In genomic region chr15:31338656-31339291, GRCm38 (mm10) we compare ENCODE assay signal across 23 mouse cellular contexts. TPM values are rescaled to one million over a fixed set of nuclear protein-coding genes. Genes with fewer than 3 reads are reported as not detected.
A peak's percentile ranks its signal among the peaks of the same experiment; 100 is the strongest.
DNase-seq lines count a peak whose midpoint lies in the region; ATAC-seq and TF ChIP-seq lines count a peak whose summit lies in the region.
"Had no signal": no experiment of that assay in that cellular context is flagged by ENCODE, and none has a peak within 500 bp of the region (broad histone marks: within the 10 kb centered on the region; RNA-seq: fewer than 3 reads in every experiment).

No protein-coding gene starts in this region.

- H3K9me3 ChIP-seq in liver, postnatal 0 days (ENCODE audit: low read length) = no peaks in the 10 kb centered on the region
- no peaks in the 10 kb centered on the region for H3K9me3 ChIP-seq in liver, embryonic 11.5 days (ENCODE audit: control insufficient read depth, low read length)
- H3K9me3 ChIP-seq in ES-E14 (ENCODE audit: control insufficient read depth, insufficient read depth, low read depth, low read length) = no peaks in the 10 kb centered on the region
- H3K9me3 ChIP-seq: embryonic facial prominence, embryonic 13.5 days; hindbrain, embryonic 10.5 days; limb, embryonic 13.5 days; liver, embryonic 15.5 days; neural tube, embryonic 13.5 days had no signal

- H3K27ac ChIP-seq in liver, postnatal 0 days (ENCODE audit: low read depth) = 0 out of 2 replicates have a peak overlapping the region, but pooled peaks have one; percentile 51
- H3K27ac ChIP-seq in liver, embryonic 11.5 days (ENCODE audit: low read depth, low read length) = no peak overlapping the region
- H3K27ac ChIP-seq in ES-E14 (ENCODE audit: insufficient read depth, low read depth, low read length, poor library complexity, severe bottlenecking) = no peak overlapping the region
- H3K27ac ChIP-seq: embryonic facial prominence, embryonic 13.5 days; heart, adult 2 months; hindbrain, embryonic 10.5 days; limb, embryonic 13.5 days; liver, embryonic 15.5 days; neural tube, embryonic 13.5 days had no signal

- TF ChIP-seq EP300 in liver, postnatal 0 days (IDR thresholded peaks at IDR 0.05; ENCODE audit: low read depth) = peak; percentile 13; the same call in 1 of the 2 replicates

- H3K27me3 ChIP-seq in liver, postnatal 0 days (ENCODE audit: insufficient read depth, low read length) = no peaks in the 10 kb centered on the region
- H3K27me3 ChIP-seq in liver, embryonic 11.5 days (replicated peaks; ENCODE audit: control insufficient read depth, insufficient read depth, low read length) = no peaks in the 10 kb centered on the region
- no peaks in the 10 kb centered on the region for H3K27me3 ChIP-seq in splenic B cell, adult 2 months (ENCODE audit: control insufficient read depth, insufficient read depth, low read length, poor library complexity, severe bottlenecking)
- H3K27me3 ChIP-seq: embryonic facial prominence, embryonic 13.5 days; limb, embryonic 13.5 days; liver, embryonic 15.5 days; neural tube, embryonic 13.5 days; Patski had no signal

- in situ Hi-C loops in ES-E14 (cut with MboI; ENCODE audit: low sequenced_read_pairs in 2 of 2, unreplicated experiment in 2 of 2) = no loop called here

- no peak overlapping the region for H3K9ac ChIP-seq in liver, postnatal 0 days (replicated peaks)
- no peak overlapping the region for H3K9ac ChIP-seq in liver, embryonic 11.5 days (ENCODE audit: low read depth, low read length)
- no peak overlapping the region for H3K9ac ChIP-seq in ES-E14 (ENCODE audit: insufficient read depth, low read depth, low read length, poor library complexity, severe bottlenecking)
- H3K9ac ChIP-seq: embryonic facial prominence, embryonic 13.5 days; forebrain, postnatal 0 days; limb, embryonic 13.5 days; liver, embryonic 15.5 days; neural tube, embryonic 13.5 days had no signal

- 61% methylated on average over 10 of the region's 10 CpGs for WGBS in liver, postnatal 0 days (ENCODE audit: insufficient replicate concordance)
- WGBS in liver, embryonic 11.5 days = 65% methylated on average over 10 of the region's 10 CpGs

- H3K4me1 ChIP-seq in liver, postnatal 0 days (ENCODE audit: insufficient read depth) = peaks cover 20% of the 10 kb centered on the region
- no peaks in the 10 kb centered on the region for H3K4me1 ChIP-seq in liver, embryonic 11.5 days (replicated peaks; ENCODE audit: control insufficient read depth, insufficient read depth, low read length)
- H3K4me1 ChIP-seq in ES-E14 (ENCODE audit: control insufficient read depth in 2 of 2, insufficient read depth in 2 of 2, low read length in 2 of 2, poor library complexity in 1 of 2) = peaks cover 2 to 7% of the 10 kb centered on the region in 2 experiments; a peak in 3 of 4 replicates
- H3K4me1 ChIP-seq: embryonic facial prominence, embryonic 13.5 days had no signal

- peak; percentile 37 for DNase-seq in liver, postnatal 0 days
- DNase-seq in liver, embryonic 11.5 days (ENCODE audit: low spot score) = no peak
- DNase-seq in ES-E14 (ENCODE audit: low read depth, low spot score) (peak; percentile 39), adipocyte (ENCODE audit: low spot score) (no peak)
- DNase-seq in splenic B cell, adult 2 months (ENCODE audit: low read depth, low spot score) = peak; percentile 74
- DNase-seq in right cerebral cortex, adult 2 months (ENCODE audit: low spot score in 2 of 2) = no peak
- no peak for DNase-seq in gastrocnemius, postnatal 4 days (ENCODE audit: low spot score in 2 of 2)
- DNase-seq: cerebellum, adult 11 months; cerebellum, postnatal 36 days; forebrain, postnatal 0 days; gastrocnemius, adult 2 months; heart, adult 2 months; lung, postnatal 4 days; right cerebral cortex, postnatal 25 days; thymus, postnatal 25 days had no signal

- H3K4me3 ChIP-seq in liver, postnatal 0 days (ENCODE audit: low read depth, low read length) = no peak overlapping the region
- no peak overlapping the region for H3K4me3 ChIP-seq in liver, embryonic 11.5 days (ENCODE audit: low read depth, low read length)
- no peak overlapping the region for H3K4me3 ChIP-seq in ES-E14 (ENCODE audit: insufficient read depth in 1 of 2, low read depth in 1 of 2, low read length in 2 of 2, poor library complexity in 1 of 2, severe bottlenecking in 1 of 2)
- H3K4me3 ChIP-seq: embryonic facial prominence, embryonic 13.5 days; gastrocnemius, adult 2 months; heart, adult 2 months; hindbrain, embryonic 10.5 days; limb, embryonic 13.5 days; liver, embryonic 15.5 days; neural tube, embryonic 13.5 days had no signal

- no peak overlapping the region for H3K4me2 ChIP-seq in liver, postnatal 0 days (ENCODE audit: low read depth, low read length)
- no peak overlapping the region for H3K4me2 ChIP-seq in liver, embryonic 11.5 days
- H3K4me2 ChIP-seq: embryonic facial prominence, embryonic 13.5 days; limb, embryonic 13.5 days; liver, embryonic 15.5 days; neural tube, embryonic 13.5 days had no signal

- no peaks in the 10 kb centered on the region for H3K36me3 ChIP-seq in liver, postnatal 0 days (replicated peaks; ENCODE audit: insufficient read depth, low read length)
- H3K36me3 ChIP-seq in liver, embryonic 11.5 days (ENCODE audit: control insufficient read depth, insufficient read depth, low read length) = no peaks in the 10 kb centered on the region
- H3K36me3 ChIP-seq in ES-E14 (ENCODE audit: control insufficient read depth, insufficient read depth, low read length, poor library complexity, severe bottlenecking) = no peaks in the 10 kb centered on the region
- no peaks in the 10 kb centered on the region for H3K36me3 ChIP-seq in splenic B cell, adult 2 months (ENCODE audit: control insufficient read depth, insufficient read depth, low read length, poor library complexity, severe bottlenecking)
- H3K36me3 ChIP-seq: embryonic facial prominence, embryonic 13.5 days; hindbrain, embryonic 10.5 days; limb, embryonic 13.5 days; liver, embryonic 15.5 days; neural tube, embryonic 13.5 days had no signal

- TF ChIP-seq CTCF in liver, postnatal 0 days (IDR thresholded peaks at IDR 0.05; ENCODE audit: low read depth) = no peak

- no peak for ATAC-seq in liver, postnatal 0 days
- ATAC-seq in liver, embryonic 11.5 days (replicated peaks; ENCODE audit: low FRiP score) = no peak
- peak; percentile 67 for ATAC-seq in granulocyte monocyte progenitor cell, adult 5-6 weeks (replicated peaks; ENCODE audit: poor library complexity, severe bottlenecking)
- ATAC-seq: forebrain, postnatal 0 days; midbrain, embryonic 16.5 days; Patski had no signal

TF ChIP-seq in ES-E14, 5 proteins besides CTCF, POLR2A, EP300 and RAD21:
- TF ChIP-seq CHD2 (IDR thresholded peaks at IDR 0.05; ENCODE audit: low read depth, low read length) (no peak), ZC3H11A (IDR thresholded peaks at IDR 0.05; ENCODE audit: borderline replicate concordance, low read depth, low read length) (no peak), HCFC1 (IDR thresholded peaks at IDR 0.05; ENCODE audit: borderline replicate concordance, insufficient read depth, low read length) (no peak), MAFK (IDR thresholded peaks at IDR 0.05; ENCODE audit: insufficient read depth, low read depth, low read length) (no peak), ZNF384 (IDR thresholded peaks at IDR 0.05; ENCODE audit: low read depth, low read length) (no peak)

RNA-seq across cellular contexts. Expression of gene Ankrd33b, which starts 28.8 kb away (rescaled TPM):
- 1.8 and 1.9 TPM in 2 replicates for polyA plus RNA-seq in liver, postnatal 0 days (2015; fragmentation: Nextera tagmentation; extraction: Ambion mirVana)
- polyA plus RNA-seq in liver, embryonic 11.5 days (2014; fragmentation: Nextera tagmentation; extraction: Ambion mirVana) = 0.64 and 1.2 TPM in 2 replicates
- total RNA-seq in ES-E14 (2012; rRNA removed) = 2.6 and 3.8 TPM in 2 replicates
- 0.11 TPM in 1 of 2 replicates, not detected in the other for total RNA-seq in granulocyte monocyte progenitor cell, adult 5-6 weeks (2014; fragmentation: Nextera tagmentation)
- total RNA-seq in granulocyte monocyte progenitor cell, adult 5-6 weeks (2017) = 0.10 TPM in 1 of 2 replicates, not detected in the other
- total RNA-seq in gastrocnemius, postnatal 4 days (2021) = 1 to 10 TPM; 4.9 to 5.3 TPM

Comparison
In these comparisons a context has a peak if more than half of its experiments do, and no peak if none do; other contexts are left out.
1. DNase-seq: peak in liver, postnatal 0 days (single experiment), ES-E14 (single experiment) and splenic B cell, adult 2 months (single experiment); none in liver, embryonic 11.5 days (single experiment), adipocyte (single experiment), right cerebral cortex, adult 2 months (0 of 2) and gastrocnemius, postnatal 4 days (0 of 2).